Mouse (Mus musculus) macrophage (primary cell): ENCODE results near the gene Ppp4r3a. TPM values are rescaled to one million over a fixed set of nuclear protein-coding genes. Genes with fewer than 3 reads are reported as not detected.

Experiments
- H3K27ac ChIP-seq: fragments of 350-480 bp; formaldehyde crosslinking; 2 replicates; pipeline ENCODE4 v1.9.0; 2021
- H3K36me3 ChIP-seq: fragments of 350-480 bp; formaldehyde crosslinking; 2 replicates; pipeline ENCODE4 v1.9.0; 2021; ENCODE audit errors: inconsistent target
- H3K4me3 ChIP-seq: fragments of 350-480 bp; formaldehyde crosslinking; 2 replicates; pipeline ENCODE4 v1.9.0; 2021; ENCODE audit errors: inconsistent target
- H3K79me2 ChIP-seq: fragments of 350-480 bp; formaldehyde crosslinking; 2 replicates; pipeline ENCODE4 v1.9.0; 2021; ENCODE audit errors: inconsistent target
- WGBS: methylation state at CpG from one replicate; pipeline ENCODE4 v1.1.7; 2026; ENCODE audit warnings: inconsistent platforms; ENCODE audit not compliant: missing documents; 5-methylcytosine and 5-hydroxymethylcytosine counted together
- polyA plus RNA-seq: library from polyadenylated mRNA; stranded (reverse); fragments of 250-400 nt; gene quantifications from 3 replicates; pipeline ENCODE4 v1.2.4, GENCODE M21; 2018; ENCODE audit warnings: inconsistent platforms

Gene Ppp4r3a
- polyA plus RNA-seq, 1 experiment from 2014 or later = 62.1 TPM

- no peak overlapping the region for H3K4me3 ChIP-seq
- H3K79me2 ChIP-seq = no peaks in the 10 kb centered on the region
- no peaks in the 10 kb centered on the region for H3K36me3 ChIP-seq
- no peak overlapping the region for H3K27ac ChIP-seq
- 83% methylated on average over 7 of the region's 7 CpGs for WGBS
Observed at GRCm38 (mm10) chr12:101011017-101011416, 72.5 kb downstream of the Ppp4r3a start.

DNA sequence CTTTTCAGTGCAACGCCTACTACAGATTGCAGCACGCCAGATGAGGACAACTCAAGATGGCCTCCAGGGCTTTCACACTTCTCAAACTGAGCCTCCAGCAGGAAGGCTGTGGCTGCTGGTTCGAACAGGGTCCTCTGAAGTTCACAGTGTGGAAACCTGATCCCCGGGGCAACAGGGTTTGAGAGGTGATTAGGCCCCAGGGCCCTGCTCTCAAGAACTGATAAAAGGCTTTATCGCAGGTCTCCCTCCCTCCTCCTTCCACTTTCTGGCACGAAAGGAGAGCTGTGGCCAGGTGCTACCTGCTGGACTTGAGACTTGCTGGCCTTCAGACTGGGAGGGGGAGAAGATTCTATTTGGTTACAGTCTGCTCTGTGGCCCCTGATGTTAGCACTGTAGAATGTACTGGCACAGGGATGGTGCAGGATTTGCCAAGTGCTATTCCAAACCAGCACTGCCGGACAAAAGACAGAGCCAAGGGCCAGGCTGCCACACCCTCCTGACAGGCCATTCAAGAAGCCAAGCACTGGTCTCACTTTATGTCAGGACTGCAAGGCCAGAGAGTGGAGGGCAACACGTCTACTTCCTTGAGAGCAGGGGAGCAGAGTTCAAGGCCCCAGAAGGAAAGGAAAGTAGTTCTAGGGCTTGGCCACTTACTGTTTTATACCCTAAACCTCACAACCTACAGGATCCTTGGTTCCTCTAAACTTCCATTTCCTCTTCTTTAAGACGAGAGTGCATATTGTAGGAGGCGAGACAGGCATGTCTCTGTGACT lies 73.2 kb downstream of the Ppp4r3a start:
- 84% methylated on average over 10 of the region's 10 CpGs for WGBS
- Histone ChIP-seq H3K27ac (no peak overlapping the region), H3K36me3 (no peaks in the 10 kb centered on the region), H3K4me3 (no peak overlapping the region), H3K79me2 (no peaks in the 10 kb centered on the region)

GRCm38 (mm10) chr12:101009225-101009624 lies 74.3 kb downstream of the Ppp4r3a start:
- 56% methylated on average over 4 of the region's 4 CpGs for WGBS
- Histone ChIP-seq H3K27ac (no peak overlapping the region), H3K4me3 (no peak overlapping the region), H3K36me3 (no peaks in the 10 kb centered on the region), H3K79me2 (no peaks in the 10 kb centered on the region)

DNA sequence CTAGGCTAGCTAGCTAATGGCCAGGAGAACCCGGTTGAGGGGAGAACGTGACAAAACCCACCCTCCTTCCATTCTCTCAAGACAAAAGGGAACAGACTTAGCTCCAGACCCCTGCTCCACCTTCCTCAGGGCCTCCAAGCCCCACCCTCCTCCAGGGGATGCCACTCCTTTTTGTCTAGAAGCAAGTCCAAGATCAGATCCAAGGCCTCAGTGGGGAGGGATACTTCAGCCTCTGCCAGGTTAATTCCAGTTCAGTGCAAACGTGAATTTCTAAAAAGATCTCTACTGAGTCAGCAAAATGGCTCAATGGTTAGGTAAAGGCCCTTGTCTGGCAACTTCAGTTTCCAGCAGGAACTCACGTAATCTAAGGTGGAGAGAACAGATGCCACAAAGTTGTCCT lies 74.9 kb downstream of the Ppp4r3a start:
- Histone ChIP-seq H3K36me3 (no peaks in the 10 kb centered on the region), H3K27ac (no peak overlapping the region), H3K79me2 (no peaks in the 10 kb centered on the region), H3K4me3 (no peak overlapping the region)
- 92% methylated on average over 4 of the region's 4 CpGs for WGBS

DNA sequence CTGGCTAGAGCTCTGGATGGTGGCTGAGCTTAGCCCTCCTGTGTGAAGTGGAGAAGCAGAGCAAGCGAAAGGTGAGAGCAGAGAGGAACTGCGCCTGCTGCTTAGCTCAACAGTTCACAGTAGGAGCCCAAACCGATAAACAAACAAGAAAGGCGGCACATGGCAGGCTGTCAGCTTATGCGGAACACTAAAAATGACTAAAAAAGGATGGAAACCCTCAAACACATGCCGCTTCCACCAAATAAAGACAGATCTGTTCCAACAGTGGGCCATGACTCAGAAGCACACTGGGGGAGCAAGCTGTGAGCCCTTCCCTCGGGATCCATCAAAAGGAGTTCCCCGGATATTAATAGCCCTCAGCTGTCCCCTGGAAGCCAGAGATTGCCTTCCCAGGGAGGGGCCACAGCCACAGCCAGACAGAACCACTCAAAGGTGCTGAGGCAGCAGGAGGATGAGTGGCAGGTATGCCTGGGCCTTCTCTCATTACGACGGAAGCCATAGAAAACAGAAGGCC lies 75.5 kb downstream of the Ppp4r3a start:
- no peak overlapping the region for H3K27ac ChIP-seq
- no peaks in the 10 kb centered on the region for H3K79me2 ChIP-seq
- no peak overlapping the region for H3K4me3 ChIP-seq
- no peaks in the 10 kb centered on the region for H3K36me3 ChIP-seq
- WGBS = 81% methylated on average over 10 of the region's 10 CpGs

DNA sequence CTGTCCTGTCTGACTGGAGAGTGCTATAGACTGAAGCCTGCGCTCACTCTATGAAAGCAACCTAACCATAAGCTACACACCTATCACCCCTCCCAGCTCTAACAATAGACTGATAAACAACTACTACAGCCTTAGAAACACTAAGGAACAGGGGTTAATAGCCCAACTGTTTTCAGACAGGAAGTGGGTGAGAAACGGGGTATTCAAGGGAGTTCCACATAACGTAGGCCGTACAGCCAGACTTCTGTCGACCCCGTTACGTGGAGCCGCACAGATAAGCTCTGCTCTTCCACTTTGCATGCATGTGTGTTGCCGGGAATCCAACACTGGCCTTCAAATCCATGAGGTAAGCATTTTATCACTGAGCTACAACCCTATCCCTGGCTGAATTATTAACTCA lies 76.1 kb downstream of the Ppp4r3a start:
- WGBS = 71% methylated on average over 9 of the region's 9 CpGs
- H3K27ac ChIP-seq = no peak overlapping the region
- H3K79me2 ChIP-seq = no peaks in the 10 kb centered on the region
- H3K36me3 ChIP-seq = no peaks in the 10 kb centered on the region
- H3K4me3 ChIP-seq = no peak overlapping the region

DNA sequence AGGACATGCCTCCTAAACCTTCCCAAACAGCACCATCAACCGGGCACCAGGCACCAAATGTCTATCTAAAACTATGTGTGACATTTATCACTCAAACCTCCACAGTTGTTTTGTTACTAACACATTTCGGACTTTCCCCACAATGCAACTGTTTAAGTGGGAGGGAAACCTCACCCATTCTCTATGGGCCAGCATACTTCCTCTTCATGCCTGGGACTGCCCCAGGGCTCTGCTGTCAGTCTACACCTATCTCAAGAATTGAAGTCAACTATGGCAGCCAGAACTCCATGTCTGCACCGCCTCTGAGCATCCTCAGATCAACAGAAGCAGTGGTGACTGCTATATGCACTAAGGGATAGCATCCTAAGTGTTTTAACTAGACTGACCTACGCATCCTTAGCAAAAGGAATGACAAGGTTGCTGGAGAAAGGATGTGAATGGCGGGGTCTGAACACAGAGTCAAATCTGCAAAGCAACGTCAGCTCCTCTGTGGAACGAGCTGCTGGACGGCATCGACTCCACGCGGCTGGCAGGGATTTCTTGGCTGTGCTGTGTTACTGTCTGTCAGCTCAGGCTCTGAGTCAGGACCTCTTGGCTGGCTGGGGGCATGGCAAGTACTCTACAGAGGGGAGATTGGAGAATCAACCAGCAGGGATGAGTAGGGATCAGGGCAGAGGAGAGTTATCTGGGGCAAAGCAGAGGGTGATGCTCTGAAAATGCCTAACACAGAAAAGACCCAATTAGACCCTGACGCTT lies 77.7 kb downstream of the Ppp4r3a start:
- 86% methylated on average over 12 of the region's 12 CpGs for WGBS
- Histone ChIP-seq H3K4me3 (no peak overlapping the region), H3K27ac (no peak overlapping the region), H3K36me3 (no peaks in the 10 kb centered on the region), H3K79me2 (no peaks in the 10 kb centered on the region)

DNA sequence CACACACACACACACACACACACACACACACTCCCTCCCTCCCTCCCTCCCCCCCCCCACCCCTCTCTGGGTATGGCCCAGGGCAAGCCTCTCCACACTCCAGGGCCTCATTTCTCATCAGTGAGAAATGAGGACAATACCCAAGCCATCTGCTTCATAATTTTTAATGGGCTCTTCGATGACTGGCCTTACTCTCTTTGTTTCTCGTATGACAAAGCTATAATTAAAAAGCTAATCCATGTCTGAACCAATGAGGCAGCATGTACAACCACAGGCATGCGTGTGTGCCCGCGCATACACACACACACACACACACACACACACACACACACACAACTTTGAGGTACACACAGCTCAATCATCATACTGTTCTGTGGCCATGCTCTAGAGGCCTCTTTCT lies 78.5 kb downstream of the Ppp4r3a start:
- no peak overlapping the region for H3K4me3 ChIP-seq
- H3K27ac ChIP-seq = no peak overlapping the region
- 100% methylated on average over 2 of the region's 5 CpGs for WGBS
- no peaks in the 10 kb centered on the region for H3K36me3 ChIP-seq
- H3K79me2 ChIP-seq = no peaks in the 10 kb centered on the region

DNA sequence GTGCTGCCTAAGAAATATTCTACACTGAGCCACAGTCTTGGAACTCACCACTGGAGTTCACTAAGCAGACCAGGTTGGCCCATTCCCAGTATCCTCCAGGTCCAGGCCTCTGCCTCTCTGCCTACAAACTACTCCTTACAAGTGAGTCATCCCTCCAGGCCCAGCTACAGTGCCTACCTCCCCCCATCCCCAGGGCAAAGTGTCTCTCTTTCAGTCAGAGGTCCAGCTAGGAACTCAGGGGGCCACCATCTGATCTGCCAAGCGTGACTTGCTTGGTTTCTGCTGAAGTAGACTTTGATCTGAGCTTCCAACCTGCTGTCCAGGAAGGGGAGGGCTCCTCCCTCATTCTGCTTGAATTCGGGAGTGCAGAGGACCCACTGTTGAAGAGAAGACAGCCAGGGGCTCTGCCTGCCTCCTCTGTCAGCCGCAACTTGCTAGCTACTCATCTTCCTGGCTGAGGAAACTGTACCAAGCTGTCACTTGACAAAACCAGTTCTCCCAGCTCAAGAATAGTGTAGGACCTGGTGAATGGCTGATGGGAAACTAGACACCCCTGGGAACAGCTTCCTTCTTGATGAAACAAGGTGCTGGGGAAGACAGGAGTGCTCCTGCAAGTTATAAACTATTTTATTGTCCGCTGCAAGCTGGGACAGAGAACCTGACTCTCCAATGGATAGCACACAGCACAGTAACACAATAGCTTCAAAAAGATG lies 80.5 kb downstream of the Ppp4r3a start:
- H3K4me3 ChIP-seq = no peak overlapping the region
- no peak overlapping the region for H3K27ac ChIP-seq
- H3K79me2 ChIP-seq = no peaks in the 10 kb centered on the region
- H3K36me3 ChIP-seq = no peaks in the 10 kb centered on the region
- 87% methylated on average over 4 of the region's 4 CpGs for whole genome bisulfite sequencing

DNA sequence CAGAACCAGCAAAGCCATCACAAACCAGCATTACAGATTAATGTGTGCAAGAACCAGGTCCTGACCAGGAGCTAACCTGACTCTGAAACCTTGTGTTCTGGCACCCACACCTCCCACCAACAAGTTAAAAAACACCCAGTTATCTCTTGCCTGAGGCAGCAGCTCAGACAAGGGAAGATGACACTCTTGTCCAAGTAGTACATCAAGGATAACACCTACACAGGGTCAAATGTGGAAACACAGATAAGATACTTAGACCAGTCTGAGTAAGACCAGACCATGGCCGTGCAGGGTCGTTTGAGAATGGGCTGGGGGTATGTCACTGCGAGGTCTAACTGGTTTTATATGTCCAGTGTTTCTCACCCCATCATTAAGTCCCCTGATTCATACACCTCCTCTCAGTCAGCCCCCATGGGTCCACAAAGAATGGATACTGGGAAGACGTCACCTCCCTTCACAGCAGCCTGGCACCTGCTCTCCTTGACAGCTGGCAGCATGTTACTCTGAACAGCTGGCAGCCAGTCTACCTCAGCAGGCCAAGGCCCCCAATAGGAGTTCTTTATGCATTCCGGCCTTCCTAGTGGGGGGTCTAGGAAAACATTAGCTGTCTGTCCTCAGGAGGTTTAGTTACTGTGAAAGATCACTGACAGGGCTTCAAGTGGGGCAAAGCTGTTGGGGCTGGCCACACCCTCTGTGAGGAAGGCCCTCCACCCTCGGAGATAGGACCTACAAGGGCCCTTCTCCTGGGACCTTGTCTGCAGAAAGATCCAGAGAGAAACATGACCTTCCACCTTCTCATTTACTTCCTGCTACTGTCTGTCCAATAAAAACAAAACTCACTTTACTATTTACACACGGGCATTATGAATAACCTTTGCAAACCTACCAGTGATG lies 84.2 kb downstream of the Ppp4r3a start:
- no peak overlapping the region for H3K27ac ChIP-seq
- WGBS = 86% methylated on average over 7 of the region's 7 CpGs
- no peak overlapping the region for H3K4me3 ChIP-seq
- H3K36me3 ChIP-seq = no peaks in the 10 kb centered on the region
- no peaks in the 10 kb centered on the region for H3K79me2 ChIP-seq

DNA sequence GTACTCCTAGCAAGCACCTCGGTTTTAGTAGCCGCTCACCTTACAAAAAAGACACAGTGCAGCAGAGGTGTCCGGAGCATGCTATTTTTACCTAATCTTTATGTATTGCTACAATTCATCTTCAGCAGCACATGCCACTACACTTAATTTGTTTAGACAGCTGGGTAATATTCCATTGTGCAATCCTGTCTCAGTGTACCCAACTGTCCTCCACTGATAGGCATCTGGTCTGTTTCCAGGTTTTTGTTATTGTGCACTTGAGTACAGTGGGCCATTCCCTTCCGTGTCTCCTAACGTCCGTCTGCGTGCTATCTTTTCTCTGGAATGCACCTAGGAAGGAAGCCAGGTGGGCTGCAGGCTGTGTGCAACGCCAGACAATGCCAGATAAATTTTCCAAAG lies 84.9 kb downstream of the Ppp4r3a start:
- Histone ChIP-seq H3K36me3 (no peaks in the 10 kb centered on the region), H3K27ac (no peak overlapping the region), H3K79me2 (no peaks in the 10 kb centered on the region), H3K4me3 (no peak overlapping the region)
- 72% methylated on average over 8 of the region's 8 CpGs for WGBS

GRCm38 (mm10) chr12:100997830-100998563 lies 85.5 kb downstream of the Ppp4r3a start:
- no peaks in the 10 kb centered on the region for H3K36me3 ChIP-seq
- H3K27ac ChIP-seq = no peak overlapping the region
- no peaks in the 10 kb centered on the region for H3K79me2 ChIP-seq
- 77% methylated on average over 10 of the region's 10 CpGs for WGBS
- no peak overlapping the region for H3K4me3 ChIP-seq

DNA sequence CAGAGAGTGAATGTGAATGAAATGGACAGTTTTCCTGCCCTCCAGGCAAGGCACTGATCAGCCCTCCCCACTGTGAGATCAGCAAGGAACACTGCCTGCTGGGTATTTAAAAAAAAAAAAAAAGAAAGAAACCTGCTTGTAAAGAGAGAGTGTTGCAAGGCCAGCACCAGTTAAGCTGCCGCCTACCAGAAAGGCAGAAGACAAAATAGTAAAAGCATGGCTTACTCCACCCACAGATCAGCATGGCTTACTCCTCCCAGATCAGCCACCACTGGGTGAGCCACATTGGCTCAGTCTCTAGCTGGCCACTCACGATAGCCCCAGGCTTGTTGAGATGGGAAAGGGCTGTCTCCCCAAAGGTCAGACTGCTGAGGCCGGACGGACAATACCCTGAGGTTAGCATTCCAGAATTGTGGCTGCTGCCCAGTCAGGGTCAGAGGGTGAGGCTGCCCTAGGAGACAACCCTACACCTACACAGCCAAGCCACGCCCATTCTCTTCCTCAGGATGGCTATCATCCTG lies 87.1 kb downstream of the Ppp4r3a start:
- 70% methylated on average over 5 of the region's 5 CpGs for WGBS
- Histone ChIP-seq H3K36me3 (no peaks in the 10 kb centered on the region), H3K27ac (no peak overlapping the region), H3K79me2 (no peaks in the 10 kb centered on the region), H3K4me3 (no peak overlapping the region)
